8 mouse cellular contexts compared by ENCODE assay signal in the genomic region with DNA sequence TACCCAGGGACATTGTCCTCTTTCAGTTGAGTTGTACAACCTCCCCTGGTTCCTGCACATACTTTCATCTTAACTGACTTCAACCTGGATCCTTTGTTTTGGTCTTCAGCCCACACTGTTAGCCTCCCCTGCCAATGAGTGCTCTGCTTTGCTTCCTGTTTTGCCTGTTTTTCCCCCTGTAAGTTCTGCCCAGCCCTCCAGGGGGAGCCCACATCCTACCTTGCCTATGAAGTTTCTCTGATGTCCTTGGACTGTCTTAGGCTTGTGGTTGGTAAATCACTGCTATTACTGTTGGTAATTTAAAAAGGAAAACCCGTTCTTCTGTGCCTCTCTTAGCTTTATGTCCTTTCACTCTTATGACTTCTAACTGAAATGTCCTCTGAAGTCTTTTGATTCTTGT.
DNase-seq lines count a peak whose midpoint lies in the region; ATAC-seq lines count a peak whose summit lies in the region.

No protein-coding gene starts in this region.

- no peak overlapping the region for H3K9ac ChIP-seq in hindbrain, embryonic 12.5 days
- no peak overlapping the region for H3K9ac ChIP-seq in intestine, embryonic 16.5 days (ENCODE audit: low read depth, low read length)
- no peak overlapping the region for H3K9ac ChIP-seq in neural tube, embryonic 12.5 days

- H3K27ac ChIP-seq in hindbrain, embryonic 10.5 days: no peak overlapping the region
- H3K27ac ChIP-seq in hindbrain, embryonic 12.5 days: no peak overlapping the region
- no peak overlapping the region for H3K27ac ChIP-seq in intestine, embryonic 16.5 days (ENCODE audit: low read length)
- no peak overlapping the region for H3K27ac ChIP-seq in neural tube, embryonic 12.5 days

- WGBS in hindbrain, embryonic 10.5 days: 53% methylated on average over 1 of the region's 1 CpGs
- WGBS in hindbrain, embryonic 12.5 days: 49% methylated on average over 1 of the region's 1 CpGs
- WGBS in intestine, embryonic 16.5 days: 27% methylated on average over 1 of the region's 1 CpGs
- 27% methylated on average over 1 of the region's 1 CpGs for WGBS in neural tube, embryonic 12.5 days

- peak; percentile 66 for DNase-seq in hindbrain, embryonic 10.5 days (ENCODE audit: low spot score)
- peak; percentile 83 for DNase-seq in brain, adult 2 months (ENCODE audit: low read depth, low spot score)
- peak; percentile 49 to 83 for DNase-seq in frontal cortex, adult 2 months (ENCODE audit: extremely low spot score in 1 of 2, low spot score in 1 of 2)
- DNase-seq in left cerebral cortex, postnatal 14 days (ENCODE audit: low spot score in 2 of 2): peak; percentile 62 to 67
- peak; percentile 71 for DNase-seq in testis, postnatal 10 days (ENCODE audit: low spot score)

- no peak overlapping the region for H3K4me3 ChIP-seq in hindbrain, embryonic 10.5 days
- H3K4me3 ChIP-seq in hindbrain, embryonic 12.5 days: no peak overlapping the region
- no peak overlapping the region for H3K4me3 ChIP-seq in intestine, embryonic 16.5 days (ENCODE audit: low read length)
- H3K4me3 ChIP-seq in neural tube, embryonic 12.5 days: no peak overlapping the region

- no peaks in the 10 kb centered on the region for H3K9me3 ChIP-seq in hindbrain, embryonic 10.5 days
- no peaks in the 10 kb centered on the region for H3K9me3 ChIP-seq in hindbrain, embryonic 12.5 days (replicated peaks)
- no peaks in the 10 kb centered on the region for H3K9me3 ChIP-seq in intestine, embryonic 16.5 days (ENCODE audit: control insufficient read depth, low read length)
- no peaks in the 10 kb centered on the region for H3K9me3 ChIP-seq in neural tube, embryonic 12.5 days

- intact Hi-C loops in left cerebral cortex, postnatal 14 days (cut with DNase I): loop anchor here (5.0 kb wide), 1 partner anchor 176 kb away; no protein-coding TSS in a partner anchor

- no peak overlapping the region for H3K4me2 ChIP-seq in hindbrain, embryonic 12.5 days (replicated peaks)
- H3K4me2 ChIP-seq in intestine, embryonic 16.5 days (ENCODE audit: low read depth, low read length): no peak overlapping the region
- no peak overlapping the region for H3K4me2 ChIP-seq in neural tube, embryonic 12.5 days (replicated peaks)

- no peaks in the 10 kb centered on the region for H3K27me3 ChIP-seq in hindbrain, embryonic 10.5 days (ENCODE audit: insufficient read depth, poor library complexity, severe bottlenecking)
- no peaks in the 10 kb centered on the region for H3K27me3 ChIP-seq in hindbrain, embryonic 12.5 days
- H3K27me3 ChIP-seq in intestine, embryonic 16.5 days (replicated peaks; ENCODE audit: control insufficient read depth, insufficient read depth, low read length): no peaks in the 10 kb centered on the region
- H3K27me3 ChIP-seq in neural tube, embryonic 12.5 days (replicated peaks): no peaks in the 10 kb centered on the region

- no peaks in the 10 kb centered on the region; the same call in 1 of the 2 replicates for H3K4me1 ChIP-seq in hindbrain, embryonic 10.5 days (replicated peaks)
- H3K4me1 ChIP-seq in hindbrain, embryonic 12.5 days: no peaks in the 10 kb centered on the region
- no peaks in the 10 kb centered on the region for H3K4me1 ChIP-seq in intestine, embryonic 16.5 days (ENCODE audit: control insufficient read depth, insufficient read depth, low read length)
- no peaks in the 10 kb centered on the region for H3K4me1 ChIP-seq in neural tube, embryonic 12.5 days

- no peak for ATAC-seq in hindbrain, embryonic 12.5 days (ENCODE audit: low FRiP score)
- 0 out of 2 replicates have a peak, but pooled peaks have one; percentile 21 for ATAC-seq in intestine, embryonic 16.5 days
- ATAC-seq in neural tube, embryonic 12.5 days (ENCODE audit: low FRiP score, low read depth): peak; percentile 50; the same call in 1 of the 2 replicates

- H3K36me3 ChIP-seq in hindbrain, embryonic 10.5 days: no peaks in the 10 kb centered on the region
- no peaks in the 10 kb centered on the region for H3K36me3 ChIP-seq in hindbrain, embryonic 12.5 days
- no peaks in the 10 kb centered on the region for H3K36me3 ChIP-seq in intestine, embryonic 16.5 days (ENCODE audit: control insufficient read depth, insufficient read depth, low read length)
- no peaks in the 10 kb centered on the region for H3K36me3 ChIP-seq in neural tube, embryonic 12.5 days
